Mouse (Mus musculus) limb, embryonic 14.5 days (tissue): Measurements from ENCODE around the gene Tll1. TPM values are rescaled to one million over a fixed set of nuclear protein-coding genes. Genes with fewer than 3 reads are reported as not detected.

ENCODE experiments used
- ATAC-seq: fragments of 200-750 bp; cut with Nextera tagmentation; 2 replicates; pipeline ENCODE4 v1.8.0; 2017; ENCODE audit warnings: low read depth, moderate number of reproducible peaks, moderate TSS enrichment; ENCODE audit not compliant: low FRiP score
- DNase-seq: peaks from one replicate; pipeline ENCODE4 v3.0.0-alpha.2; 2015; ENCODE audit warnings: low spot score
- H3K27ac ChIP-seq: fragments of 300-500 bp; sonication (generic); replicated peaks from 2 replicates; pipeline ENCODE4 v1.5.1; 2014; ENCODE audit warnings: low read depth, mild to moderate bottlenecking, low read length, moderate library complexity, mixed read lengths
- H3K27me3 ChIP-seq: fragments of 300-500 bp; sonication (generic); 2 replicates; pipeline ENCODE4 v1.6.1; 2014; ENCODE audit warnings: low read length, mixed read lengths; ENCODE audit not compliant: control insufficient read depth, insufficient read depth
- H3K36me3 ChIP-seq: fragments of 300-500 bp; sonication (generic); 2 replicates; pipeline ENCODE4 v1.6.1; 2014; ENCODE audit warnings: mild to moderate bottlenecking, low read length, moderate library complexity, mixed read lengths; ENCODE audit not compliant: control insufficient read depth, insufficient read depth
- H3K4me1 ChIP-seq: fragments of 300-500 bp; sonication (generic); 2 replicates; pipeline ENCODE4 v1.6.1; 2014; ENCODE audit warnings: antibody characterized with exemption, low read length, mixed read lengths; ENCODE audit not compliant: control insufficient read depth, insufficient read depth
- H3K4me2 ChIP-seq: fragments of 300-500 bp; sonication (generic); replicated peaks from 2 replicates; pipeline ENCODE4 v1.6.1; 2014; ENCODE audit warnings: low read depth, mild to moderate bottlenecking, low read length, moderate library complexity; ENCODE audit not compliant: severe bottlenecking
- H3K4me3 ChIP-seq: fragments of 300-500 bp; sonication (generic); replicated peaks from 2 replicates; pipeline ENCODE4 v1.5.1; 2014; ENCODE audit warnings: low read length
- H3K9ac ChIP-seq: fragments of 300-500 bp; sonication (generic); 2 replicates; pipeline ENCODE4 v1.6.1; 2014; ENCODE audit warnings: mild to moderate bottlenecking, low read depth, low read length, moderate library complexity; ENCODE audit not compliant: severe bottlenecking
- H3K9me3 ChIP-seq: fragments of 300-500 bp; sonication (generic); 2 replicates; pipeline ENCODE4 v1.6.1; 2016; ENCODE audit warnings: low read length; ENCODE audit not compliant: control insufficient read depth
- POLR2A ChIP-seq: fragments of 200-500 bp; IDR thresholded peaks from 2 replicates; pipeline ENCODE4 v1.8.0; 2012; ENCODE audit warnings: inconsistent platforms, mild to moderate bottlenecking, moderate library complexity, borderline replicate concordance; ENCODE audit not compliant: insufficient read depth, insufficient read length; ENCODE audit errors: extremely low read depth
- WGBS: fragments of 180-500 bp; shearing (Covaris S2); extraction: QIAGEN DNeasy Blood & Tissue Kit; methylation state at CpG from one replicate; pipeline ENCODE4 v1.1.7; 2014; 5-methylcytosine and 5-hydroxymethylcytosine counted together
- polyA plus RNA-seq, 2 experiments: library from polyadenylated mRNA; depleted of rRNA in 1 of 2; stranded (reverse) in 1 of 2; unstranded in 1 of 2; fragments of >200 nt; fragmentation: Nextera tagmentation in 1 of 2; extraction: Ambion mirVana in 1 of 2; gene quantifications; 2 replicates each; pipeline versions ENCODE4 v1.2.1 to v1.2.3; 2012 to 2014

The Tll1 gene
- polyA plus RNA-seq, 2 experiments = 2.6 to 3.2 TPM

- no peak overlapping the region for H3K4me2 ChIP-seq
- H3K36me3 ChIP-seq = no peaks in the 10 kb centered on the region
- H3K27ac ChIP-seq = no peak overlapping the region
- no peaks in the 10 kb centered on the region for H3K4me1 ChIP-seq
- no peaks in the 10 kb centered on the region for H3K9me3 ChIP-seq
- H3K9ac ChIP-seq = no peak overlapping the region
- no peaks in the 10 kb centered on the region for H3K27me3 ChIP-seq
- no peak overlapping the region for H3K4me3 ChIP-seq
- TF ChIP-seq POLR2A = no peak
- ATAC-seq (no peak), DNase-seq (no peak)
- WGBS = 74% methylated on average over 2 of the region's 2 CpGs
Measured at GRCm38 (mm10) chr8:64198326-64198725, 7.7 kb downstream of the Tll1 start.

- H3K27ac ChIP-seq = no peak overlapping the region
- DNase-seq = no peak
- H3K9ac ChIP-seq = no peak overlapping the region
- H3K36me3 ChIP-seq = no peaks in the 10 kb centered on the region
- no peak overlapping the region for H3K4me3 ChIP-seq
- H3K4me2 ChIP-seq = no peak overlapping the region
- no peaks in the 10 kb centered on the region for H3K27me3 ChIP-seq
- 64% methylated on average over 2 of the region's 2 CpGs for WGBS
- no peak for TF ChIP-seq POLR2A
- no peaks in the 10 kb centered on the region for H3K9me3 ChIP-seq
- ATAC-seq = no peak
- peaks cover 5% of the 10 kb centered on the region; the same call in 1 of the 2 replicates for H3K4me1 ChIP-seq
Measured at GRCm38 (mm10) chr8:64193421-64193820, 12.7 kb downstream of the Tll1 start.

- no peak for ATAC-seq
- Histone ChIP-seq H3K4me1 (peaks cover 5% of the 10 kb centered on the region; the same call in 1 of the 2 replicates), H3K27ac (no peak overlapping the region), H3K27me3 (no peaks in the 10 kb centered on the region), H3K4me2 (no peak overlapping the region), H3K9ac (no peak overlapping the region), H3K4me3 (no peak overlapping the region), H3K9me3 (no peaks in the 10 kb centered on the region), H3K36me3 (no peaks in the 10 kb centered on the region)
- no peak for TF ChIP-seq POLR2A
- DNase-seq = no peak
- 95% methylated on average over 2 of the region's 2 CpGs for WGBS
Measured at GRCm38 (mm10) chr8:64187881-64188280, 18.2 kb downstream of the Tll1 start.

GRCm38 (mm10) chr8:64176931-64177330 is 29.1 kb downstream of the Tll1 start:
- H3K27me3 ChIP-seq = no peaks in the 10 kb centered on the region
- H3K27ac ChIP-seq = no peak overlapping the region
- no peak overlapping the region for H3K4me2 ChIP-seq
- no peaks in the 10 kb centered on the region for H3K4me1 ChIP-seq
- DNase-seq (no peak), ATAC-seq (no peak)
- H3K4me3 ChIP-seq = no peak overlapping the region
- 83% methylated on average over 2 of the region's 2 CpGs for WGBS
- no peak overlapping the region for H3K9ac ChIP-seq
- TF ChIP-seq POLR2A = no peak
- no peaks in the 10 kb centered on the region for H3K9me3 ChIP-seq
- no peaks in the 10 kb centered on the region for H3K36me3 ChIP-seq

- H3K36me3 ChIP-seq = no peaks in the 10 kb centered on the region
- no peaks in the 10 kb centered on the region for H3K9me3 ChIP-seq
- WGBS = 70% methylated on average over 3 of the region's 3 CpGs
- H3K4me2 ChIP-seq = no peak overlapping the region
- no peak overlapping the region for H3K9ac ChIP-seq
- H3K27me3 ChIP-seq = no peaks in the 10 kb centered on the region
- H3K27ac ChIP-seq = no peak overlapping the region
- DNase-seq = no peak
- no peak for TF ChIP-seq POLR2A
- no peak overlapping the region for H3K4me3 ChIP-seq
- no peak for ATAC-seq
- H3K4me1 ChIP-seq = no peaks in the 10 kb centered on the region
Measured at GRCm38 (mm10) chr8:64174916-64175315, 31.2 kb downstream of the Tll1 start.

- DNase-seq (no peak), ATAC-seq (no peak)
- H3K4me1 ChIP-seq = no peaks in the 10 kb centered on the region
- H3K27ac ChIP-seq = no peak overlapping the region
- H3K4me3 ChIP-seq = no peak overlapping the region
- no peak overlapping the region for H3K9ac ChIP-seq
- H3K27me3 ChIP-seq = no peaks in the 10 kb centered on the region
- no peaks in the 10 kb centered on the region for H3K36me3 ChIP-seq
- 73% methylated on average over 2 of the region's 2 CpGs for WGBS
- TF ChIP-seq POLR2A = no peak
- H3K9me3 ChIP-seq = no peaks in the 10 kb centered on the region
- H3K4me2 ChIP-seq = no peak overlapping the region
Measured at GRCm38 (mm10) chr8:64173759-64174158, 32.3 kb downstream of the Tll1 start.
